Mouse (Mus musculus): ENCODE results near the gene Tlnrd1.

DNA sequence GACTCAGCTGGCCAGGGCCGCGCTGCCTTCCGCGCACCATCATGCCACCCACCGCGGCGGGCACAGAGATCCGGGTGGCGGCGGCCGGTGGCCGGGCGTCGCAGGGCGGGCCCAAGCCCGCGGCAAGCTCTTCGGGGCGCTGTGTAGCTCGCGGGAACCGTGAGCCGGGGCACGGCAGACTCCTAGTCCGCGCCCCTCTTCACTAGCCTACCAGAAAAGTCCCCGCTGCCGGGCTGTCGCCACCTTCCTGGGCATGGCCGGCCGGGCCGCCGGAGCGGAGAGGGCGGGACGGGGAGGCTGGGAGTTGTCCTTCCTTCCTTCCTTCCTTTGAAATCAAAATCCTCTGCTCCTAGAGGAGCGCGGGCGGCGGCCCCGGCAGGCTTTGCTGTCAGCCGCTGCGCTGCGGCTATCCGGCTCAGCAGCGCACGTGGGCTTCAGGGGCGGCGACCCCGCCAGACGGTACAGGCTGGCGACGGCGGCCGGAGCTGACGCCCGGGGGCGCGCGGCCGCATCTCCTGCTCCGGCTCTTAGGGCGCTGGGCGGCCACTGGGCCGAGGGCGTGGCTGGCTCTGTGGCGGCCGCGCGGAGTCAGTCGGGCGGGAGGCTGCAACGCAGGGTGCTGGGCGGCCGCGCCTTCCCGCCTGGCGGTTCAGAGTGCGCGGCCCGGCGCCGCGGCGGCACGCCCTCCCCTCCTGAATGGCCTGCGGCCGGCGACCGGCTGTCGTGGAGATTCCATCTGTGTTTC, 657 bp downstream of the Tlnrd1 start:
- TF ChIP-seq POLR2A (IDR thresholded peaks at IDR 0.05; ENCODE audit: low read depth, low read length), result peak; percentile 43
- no peak for TF ChIP-seq CTCF (conservative IDR thresholded peaks at IDR 0.05; ENCODE audit: insufficient read depth, insufficient read length, low read depth, low read length)

All from kidney, adult 2 months (tissue).